Mouse (Mus musculus): ENCODE measurements around the gene Tmem121.
"Not testable (repeated sequence)": the region's sequence is repeated elsewhere in the genome, so short reads cannot be mapped to it uniquely, and the experiment has no call there.

Gene Tmem121

GRCm38 (mm10) chr12:113222748-113223147, 37.0 kb downstream of the Tmem121 start:
- DNase-seq = peak; percentile 47 to 55

- DNase-seq = peak in 1 of 2 experiments; percentile 24
Observed at GRCm38 (mm10) chr12:113224206-113224605, 38.5 kb downstream of the Tmem121 start.

- DNase-seq = no peak
Observed at GRCm38 (mm10) chr12:113224687-113225091, 39.0 kb downstream of the Tmem121 start.

GRCm38 (mm10) chr12:113227970-113228593, 42.4 kb downstream of the Tmem121 start:
- peak in 1 of 2 experiments; percentile 32 for DNase-seq

- DNase-seq = no peak
Observed at GRCm38 (mm10) chr12:113230741-113231140, 45.0 kb downstream of the Tmem121 start.

- not testable (repeated sequence) for DNase-seq
Observed at GRCm38 (mm10) chr12:113231551-113232263, 46.0 kb downstream of the Tmem121 start.

GRCm38 (mm10) chr12:113232264-113232750, 46.6 kb downstream of the Tmem121 start:
- DNase-seq = not testable (repeated sequence)
